Mouse (Mus musculus) intestine, embryonic 16.5 days (tissue): ENCODE measurements around the gene Rpap2. TPM values are rescaled to one million over a fixed set of nuclear protein-coding genes. Genes with fewer than 3 reads are reported as not detected.

Experiments
- ATAC-seq: fragments of 200-750 bp; cut with Nextera tagmentation; 2 replicates; pipeline ENCODE4 v1.8.0; 2017; ENCODE audit warnings: moderate TSS enrichment, moderate library complexity
- H3K27ac ChIP-seq: fragments of 300-500 bp; sonication (generic); 2 replicates; pipeline ENCODE4 v1.5.1; 2014; ENCODE audit warnings: mild to moderate bottlenecking, low read length
- H3K27me3 ChIP-seq: fragments of 300-500 bp; sonication (generic); replicated peaks from 2 replicates; pipeline ENCODE4 v1.6.1; 2014; ENCODE audit warnings: low read length, control low read depth, mixed read lengths; ENCODE audit not compliant: control insufficient read depth, insufficient read depth
- H3K36me3 ChIP-seq: fragments of 300-500 bp; sonication (generic); 2 replicates; pipeline ENCODE4 v1.6.1; 2014; ENCODE audit warnings: low read length, control low read depth; ENCODE audit not compliant: control insufficient read depth, insufficient read depth
- H3K4me1 ChIP-seq: fragments of 300-500 bp; sonication (generic); 2 replicates; pipeline ENCODE4 v1.6.1; 2014; ENCODE audit warnings: low read length, control low read depth, mixed read lengths; ENCODE audit not compliant: control insufficient read depth, insufficient read depth
- H3K4me2 ChIP-seq: fragments of 300-500 bp; sonication (generic); 2 replicates; pipeline ENCODE4 v1.6.1; 2014; ENCODE audit warnings: low read depth, low read length, control low read depth
- H3K4me3 ChIP-seq: fragments of 300-500 bp; sonication (generic); 2 replicates; pipeline ENCODE4 v1.5.1; 2014; ENCODE audit warnings: mild to moderate bottlenecking, low read length
- H3K9ac ChIP-seq: fragments of 300-500 bp; sonication (generic); 2 replicates; pipeline ENCODE4 v1.6.1; 2014; ENCODE audit warnings: low read depth, low read length
- H3K9me3 ChIP-seq: fragments of 300-500 bp; sonication (generic); 2 replicates; pipeline ENCODE4 v1.6.1; 2016; ENCODE audit warnings: low read length, control low read depth; ENCODE audit not compliant: control insufficient read depth
- WGBS: fragments of 180-500 bp; shearing (Covaris S2); extraction: QIAGEN DNeasy Blood & Tissue Kit; methylation state at CpG from one replicate; pipeline ENCODE4 v1.1.7; 2014; 5-methylcytosine and 5-hydroxymethylcytosine counted together
- polyA plus RNA-seq: library from polyadenylated mRNA; unstranded; fragments of >200 nt; fragmentation: Nextera tagmentation; extraction: Ambion mirVana; gene quantifications from 2 replicates; pipeline ENCODE4 v1.2.1, GENCODE M21; 2015

Rpap2 gene
- polyA plus RNA-seq, 1 experiment from 2014 or later: 13.8 TPM

- no peaks in the 10 kb centered on the region for H3K4me1 ChIP-seq
- H3K9ac ChIP-seq: no peak overlapping the region
- H3K27ac ChIP-seq: no peak overlapping the region
- H3K27me3 ChIP-seq: no peaks in the 10 kb centered on the region
- no peaks in the 10 kb centered on the region for H3K9me3 ChIP-seq
- WGBS: 93% methylated on average over 3 of the region's 3 CpGs
- no peak overlapping the region for H3K4me2 ChIP-seq
- no peak overlapping the region for H3K4me3 ChIP-seq
- no peak for ATAC-seq
- 0 out of 2 replicates have a peak, but pooled peaks cover 3% of the 10 kb centered on the region for H3K36me3 ChIP-seq
Measured at GRCm38 (mm10) chr5:107621327-107621726, 24.2 kb downstream of the Rpap2 start.

- Histone ChIP-seq H3K27me3 (no peaks in the 10 kb centered on the region), H3K4me3 (no peak overlapping the region), H3K36me3 (peaks cover 3% of the 10 kb centered on the region; the same call in 1 of the 2 replicates), H3K27ac (no peak overlapping the region), H3K9me3 (no peaks in the 10 kb centered on the region), H3K9ac (no peak overlapping the region), H3K4me2 (no peak overlapping the region), H3K4me1 (no peaks in the 10 kb centered on the region)
- no peak for ATAC-seq
- WGBS: 93% methylated on average over 4 of the region's 4 CpGs
Measured at GRCm38 (mm10) chr5:107633651-107634050, 36.5 kb downstream of the Rpap2 start.

DNA sequence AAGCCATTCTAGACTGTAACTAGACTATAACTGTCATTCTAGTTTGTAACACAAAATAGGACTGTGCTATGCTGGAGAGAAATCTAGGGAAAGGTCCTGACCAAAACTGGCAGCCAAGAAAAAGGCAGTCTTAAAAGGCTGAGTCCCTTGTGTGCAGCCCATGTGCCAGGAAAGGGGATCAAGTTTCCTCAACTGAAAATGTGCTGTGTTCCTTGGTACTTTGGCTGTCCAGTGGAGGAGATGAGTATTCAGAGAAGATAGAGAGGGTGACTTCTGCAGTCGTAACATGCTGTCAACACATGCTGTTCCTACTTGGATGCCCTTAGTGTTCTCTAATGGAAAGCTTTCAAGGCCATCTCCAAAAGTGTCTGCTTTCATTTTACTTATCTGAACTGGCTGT, 39.9 kb downstream of the Rpap2 start:
- WGBS: 79% methylated on average over 1 of the region's 1 CpGs
- no peaks in the 10 kb centered on the region for H3K27me3 ChIP-seq
- H3K27ac ChIP-seq: no peak overlapping the region
- no peak overlapping the region for H3K9ac ChIP-seq
- no peaks in the 10 kb centered on the region for H3K36me3 ChIP-seq
- no peaks in the 10 kb centered on the region for H3K4me1 ChIP-seq
- ATAC-seq: no peak
- no peak overlapping the region for H3K4me3 ChIP-seq
- no peak overlapping the region for H3K4me2 ChIP-seq
- H3K9me3 ChIP-seq: no peaks in the 10 kb centered on the region

GRCm38 (mm10) chr5:107638366-107638765, 41.2 kb downstream of the Rpap2 start:
- Histone ChIP-seq H3K9me3 (no peaks in the 10 kb centered on the region), H3K4me1 (no peaks in the 10 kb centered on the region), H3K4me2 (no peak overlapping the region), H3K27ac (no peak overlapping the region), H3K27me3 (no peaks in the 10 kb centered on the region), H3K36me3 (no peaks in the 10 kb centered on the region), H3K9ac (no peak overlapping the region), H3K4me3 (no peak overlapping the region)
- ATAC-seq: peak; percentile 28; the same call in 1 of the 2 replicates
- WGBS: 72% methylated on average over 8 of the region's 8 CpGs

- Histone ChIP-seq H3K4me2 (no peak overlapping the region), H3K27ac (no peak overlapping the region), H3K4me3 (no peak overlapping the region), H3K4me1 (0 out of 2 replicates have a peak, but pooled peaks cover 4% of the 10 kb centered on the region), H3K9ac (no peak overlapping the region), H3K9me3 (no peaks in the 10 kb centered on the region), H3K27me3 (no peaks in the 10 kb centered on the region), H3K36me3 (no peaks in the 10 kb centered on the region)
- no peak for ATAC-seq
- WGBS: 90% methylated on average over 2 of the region's 2 CpGs
Measured at GRCm38 (mm10) chr5:107644595-107644994, 47.4 kb downstream of the Rpap2 start.

- H3K27me3 ChIP-seq: no peaks in the 10 kb centered on the region
- no peak for ATAC-seq
- H3K9me3 ChIP-seq: no peaks in the 10 kb centered on the region
- H3K4me1 ChIP-seq: 0 out of 2 replicates have a peak, but pooled peaks cover 4% of the 10 kb centered on the region
- no peak overlapping the region for H3K4me2 ChIP-seq
- H3K36me3 ChIP-seq: no peaks in the 10 kb centered on the region
- WGBS: 85% methylated on average over 2 of the region's 2 CpGs
- H3K9ac ChIP-seq: no peak overlapping the region
- H3K27ac ChIP-seq: no peak overlapping the region
- no peak overlapping the region for H3K4me3 ChIP-seq
Measured at GRCm38 (mm10) chr5:107645935-107646334, 48.8 kb downstream of the Rpap2 start.

- Histone ChIP-seq H3K4me1 (0 out of 2 replicates have a peak, but pooled peaks cover 4% of the 10 kb centered on the region), H3K9me3 (no peaks in the 10 kb centered on the region), H3K9ac (no peak overlapping the region), H3K4me2 (no peak overlapping the region), H3K27me3 (no peaks in the 10 kb centered on the region), H3K36me3 (no peaks in the 10 kb centered on the region), H3K27ac (no peak overlapping the region), H3K4me3 (no peak overlapping the region)
- no peak for ATAC-seq
- WGBS: 80% methylated on average over 4 of the region's 4 CpGs
Measured at GRCm38 (mm10) chr5:107647580-107647979, 50.4 kb downstream of the Rpap2 start.

DNA sequence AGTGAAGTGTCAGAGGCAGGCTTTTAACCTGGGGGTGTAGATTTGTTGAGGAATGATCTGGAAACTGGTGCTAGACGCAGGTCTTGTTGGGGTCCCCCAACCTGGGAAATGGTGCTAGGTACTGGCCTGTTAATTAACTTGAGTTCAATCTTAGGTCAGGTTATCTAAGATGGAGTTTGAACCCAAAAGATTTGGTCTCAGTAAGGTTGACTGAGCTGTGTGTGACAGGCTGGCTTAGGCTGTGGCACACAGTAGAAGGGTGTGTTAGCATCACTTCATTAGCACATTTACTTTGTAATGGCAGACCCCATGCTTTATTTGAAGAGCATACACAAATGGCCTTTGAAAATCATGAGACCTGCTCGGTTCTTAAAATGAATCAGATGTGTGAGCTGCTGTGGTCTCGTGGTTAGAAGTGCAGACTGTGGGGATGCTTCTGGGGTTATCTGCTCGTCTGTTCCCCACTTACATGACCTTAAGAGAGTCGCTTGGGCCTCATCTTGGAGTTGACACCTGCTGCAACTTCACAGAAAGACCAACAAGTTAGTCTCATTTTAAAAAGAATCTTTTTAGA, 51.5 kb downstream of the Rpap2 start:
- Histone ChIP-seq H3K27me3 (no peaks in the 10 kb centered on the region), H3K36me3 (no peaks in the 10 kb centered on the region), H3K4me1 (0 out of 2 replicates have a peak, but pooled peaks cover 4% of the 10 kb centered on the region), H3K9ac (no peak overlapping the region), H3K9me3 (no peaks in the 10 kb centered on the region), H3K4me2 (no peak overlapping the region), H3K27ac (no peak overlapping the region), H3K4me3 (no peak overlapping the region)
- 70% methylated on average over 5 of the region's 5 CpGs for WGBS
- peak; percentile 71; the same call in 1 of the 2 replicates for ATAC-seq

DNA sequence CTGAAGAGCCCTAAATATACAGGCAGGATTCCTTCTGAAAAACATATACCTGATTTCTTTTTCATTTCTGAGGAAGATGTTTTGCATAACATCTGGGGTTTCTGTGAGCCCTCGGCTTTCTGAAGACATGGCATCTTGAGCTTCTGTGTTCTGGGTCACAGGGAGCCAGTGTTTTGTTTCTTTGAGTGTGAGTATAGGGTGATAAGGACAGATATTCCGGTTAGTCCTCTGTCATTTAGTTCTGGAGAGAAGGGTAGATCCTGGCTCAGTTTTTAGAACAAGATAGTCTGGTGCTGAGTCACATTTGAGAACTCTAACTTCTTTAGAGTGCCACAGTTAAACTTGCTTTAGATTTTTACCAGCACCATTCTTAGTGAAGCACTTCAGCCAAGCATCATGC, 52.5 kb downstream of the Rpap2 start:
- H3K9me3 ChIP-seq: no peaks in the 10 kb centered on the region
- ATAC-seq: no peak
- H3K4me3 ChIP-seq: no peak overlapping the region
- H3K4me1 ChIP-seq: 0 out of 2 replicates have a peak, but pooled peaks cover 4% of the 10 kb centered on the region
- WGBS: 88% methylated on average over 2 of the region's 2 CpGs
- no peaks in the 10 kb centered on the region for H3K36me3 ChIP-seq
- H3K9ac ChIP-seq: no peak overlapping the region
- no peaks in the 10 kb centered on the region for H3K27me3 ChIP-seq
- H3K4me2 ChIP-seq: no peak overlapping the region
- H3K27ac ChIP-seq: no peak overlapping the region

- Histone ChIP-seq H3K4me2 (no peak overlapping the region), H3K4me3 (no peak overlapping the region), H3K9me3 (no peaks in the 10 kb centered on the region), H3K27me3 (no peaks in the 10 kb centered on the region), H3K36me3 (no peaks in the 10 kb centered on the region), H3K27ac (no peak overlapping the region), H3K4me1 (0 out of 2 replicates have a peak, but pooled peaks cover 4% of the 10 kb centered on the region), H3K9ac (no peak overlapping the region)
- WGBS: 80% methylated on average over 1 of the region's 1 CpGs
- no peak for ATAC-seq
Measured at GRCm38 (mm10) chr5:107650427-107650826, 53.3 kb downstream of the Rpap2 start.
